Mouse (Mus musculus): Measurements from ENCODE around the gene Arhgap10. TPM values are rescaled to one million over a fixed set of nuclear protein-coding genes. Genes with fewer than 3 reads are reported as not detected.
A peak's percentile ranks its signal among the peaks of the same experiment; 100 is the strongest.

The Arhgap10 gene
- polyA plus RNA-seq, 1 experiment from 2014 or later: 16.0 TPM

DNA sequence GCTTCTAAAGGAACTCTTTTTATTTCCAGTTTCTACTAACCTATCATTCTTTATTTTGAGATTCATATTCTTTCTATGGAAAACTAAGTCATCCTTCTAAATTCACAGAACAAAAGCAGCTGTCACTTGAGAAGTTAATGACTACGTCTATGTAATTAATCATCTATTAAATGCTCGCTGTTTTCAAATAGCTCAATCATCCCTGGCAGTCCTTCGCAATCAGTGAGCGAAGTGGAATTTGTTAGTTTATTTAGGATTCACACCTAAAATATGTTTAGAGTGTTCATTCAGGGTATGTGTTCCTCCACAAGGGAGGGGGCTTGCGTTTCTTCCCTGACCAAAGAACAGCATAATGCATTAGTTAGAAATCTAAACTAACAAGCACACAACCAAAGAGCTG, 156.9 kb downstream of the Arhgap10 start:
- peaks cover 14% of the 10 kb centered on the region; the same call in 1 of the 2 replicates for H3K4me1 ChIP-seq (replicated peaks)
- H3K36me3 ChIP-seq: peaks cover 7% of the 10 kb centered on the region
- no peaks in the 10 kb centered on the region for H3K27me3 ChIP-seq (ENCODE audit: insufficient read depth, poor library complexity, severe bottlenecking)
- no peak for DNase-seq (ENCODE audit: low spot score)
- no peak overlapping the region for H3K27ac ChIP-seq
- WGBS: 72% methylated on average over 5 of the region's 5 CpGs
- no peak overlapping the region for H3K4me3 ChIP-seq
- no peaks in the 10 kb centered on the region for H3K9me3 ChIP-seq

GRCm38 (mm10) chr8:77360423-77360822, 157.3 kb downstream of the Arhgap10 start:
- no peak overlapping the region for H3K27ac ChIP-seq
- H3K36me3 ChIP-seq: peaks cover 7% of the 10 kb centered on the region
- 85% methylated on average over 5 of the region's 5 CpGs for WGBS
- H3K4me3 ChIP-seq: no peak overlapping the region
- H3K9me3 ChIP-seq: no peaks in the 10 kb centered on the region
- DNase-seq (ENCODE audit: low spot score): no peak
- no peaks in the 10 kb centered on the region for H3K27me3 ChIP-seq (ENCODE audit: insufficient read depth, poor library complexity, severe bottlenecking)
- peaks cover 14% of the 10 kb centered on the region; the same call in 1 of the 2 replicates for H3K4me1 ChIP-seq (replicated peaks)

GRCm38 (mm10) chr8:77357126-77357525, 160.6 kb downstream of the Arhgap10 start:
- Histone ChIP-seq H3K27ac (no peak overlapping the region), H3K36me3 (no peaks in the 10 kb centered on the region), H3K9me3 (no peaks in the 10 kb centered on the region), H3K4me1 (replicated peaks) (peaks cover 19% of the 10 kb centered on the region; the same call in 1 of the 2 replicates), H3K4me3 (no peak overlapping the region), H3K27me3 (ENCODE audit: insufficient read depth, poor library complexity, severe bottlenecking) (no peaks in the 10 kb centered on the region)
- no peak for DNase-seq (ENCODE audit: low spot score)
- 76% methylated on average over 8 of the region's 8 CpGs for WGBS

DNA sequence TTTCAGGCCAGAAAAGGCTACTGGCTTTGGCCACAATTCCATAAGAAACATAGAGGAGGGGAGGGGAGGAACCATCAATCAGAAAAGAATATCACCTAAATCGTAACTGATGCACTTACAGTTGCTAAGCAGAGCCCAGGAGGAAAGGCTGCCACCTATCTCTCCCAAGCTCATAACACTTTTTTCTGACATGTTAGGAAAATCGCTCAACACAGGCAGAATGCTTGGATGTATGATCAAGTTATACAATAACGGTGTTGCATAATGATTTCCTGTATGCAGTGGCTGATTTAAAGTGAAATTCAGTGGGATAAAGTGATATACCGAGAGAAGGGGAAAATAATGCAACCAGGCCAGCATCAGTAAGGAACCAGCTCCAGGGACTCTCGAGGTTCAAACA, 162.4 kb downstream of the Arhgap10 start:
- peaks cover 6% of the 10 kb centered on the region for H3K4me1 ChIP-seq (replicated peaks)
- H3K27me3 ChIP-seq (ENCODE audit: insufficient read depth, poor library complexity, severe bottlenecking): no peaks in the 10 kb centered on the region
- no peak overlapping the region for H3K27ac ChIP-seq
- H3K36me3 ChIP-seq: no peaks in the 10 kb centered on the region
- H3K9me3 ChIP-seq: no peaks in the 10 kb centered on the region
- DNase-seq (ENCODE audit: low spot score): no peak
- H3K4me3 ChIP-seq: no peak overlapping the region
- 91% methylated on average over 5 of the region's 5 CpGs for WGBS

GRCm38 (mm10) chr8:77354189-77354588, 163.6 kb downstream of the Arhgap10 start:
- H3K27me3 ChIP-seq (ENCODE audit: insufficient read depth, poor library complexity, severe bottlenecking): no peaks in the 10 kb centered on the region
- H3K4me3 ChIP-seq: no peak overlapping the region
- H3K9me3 ChIP-seq: no peaks in the 10 kb centered on the region
- H3K36me3 ChIP-seq: no peaks in the 10 kb centered on the region
- peaks cover 14% of the 10 kb centered on the region for H3K4me1 ChIP-seq (replicated peaks)
- no peak for DNase-seq (ENCODE audit: low spot score)
- H3K27ac ChIP-seq: no peak overlapping the region
- 78% methylated on average over 1 of the region's 1 CpGs for WGBS

- no peaks in the 10 kb centered on the region for H3K27me3 ChIP-seq (ENCODE audit: insufficient read depth, poor library complexity, severe bottlenecking)
- H3K36me3 ChIP-seq: no peaks in the 10 kb centered on the region
- no peaks in the 10 kb centered on the region for H3K9me3 ChIP-seq
- H3K4me3 ChIP-seq: no peak overlapping the region
- no peak for DNase-seq (ENCODE audit: low spot score)
- 81% methylated on average over 9 of the region's 9 CpGs for WGBS
- no peak overlapping the region for H3K27ac ChIP-seq
- peaks cover 21% of the 10 kb centered on the region for H3K4me1 ChIP-seq (replicated peaks)
Measured at GRCm38 (mm10) chr8:77351177-77351860, 166.4 kb downstream of the Arhgap10 start.

GRCm38 (mm10) chr8:77350121-77350777, 167.5 kb downstream of the Arhgap10 start:
- DNase-seq (ENCODE audit: low spot score): no peak
- H3K27ac ChIP-seq: no peak overlapping the region
- peaks cover 21% of the 10 kb centered on the region for H3K4me1 ChIP-seq (replicated peaks)
- no peaks in the 10 kb centered on the region for H3K9me3 ChIP-seq
- no peak overlapping the region for H3K4me3 ChIP-seq
- H3K27me3 ChIP-seq (ENCODE audit: insufficient read depth, poor library complexity, severe bottlenecking): no peaks in the 10 kb centered on the region
- WGBS: 87% methylated on average over 4 of the region's 4 CpGs
- no peaks in the 10 kb centered on the region for H3K36me3 ChIP-seq

DNA sequence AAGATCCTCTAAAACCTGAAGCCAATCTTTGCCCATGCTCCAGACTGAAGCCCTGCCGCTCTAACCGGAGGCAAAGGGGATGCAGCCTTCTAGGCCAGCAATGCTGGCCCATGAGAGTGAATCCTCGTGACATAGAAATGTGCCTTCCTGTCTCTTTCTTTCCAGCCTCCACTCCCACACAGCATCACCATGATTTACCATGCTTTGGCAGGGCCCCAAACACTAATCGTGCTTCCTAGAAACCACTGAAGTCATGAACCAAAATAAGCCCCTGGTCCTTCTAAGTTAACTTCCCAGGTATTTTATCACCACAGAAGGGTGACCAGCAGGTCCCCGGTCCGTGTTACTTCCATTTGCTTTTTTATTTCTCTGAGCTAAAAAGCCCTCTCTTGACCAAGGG, 173.8 kb downstream of the Arhgap10 start:
- Histone ChIP-seq H3K4me3 (no peak overlapping the region), H3K9me3 (no peaks in the 10 kb centered on the region), H3K27me3 (ENCODE audit: insufficient read depth, poor library complexity, severe bottlenecking) (no peaks in the 10 kb centered on the region), H3K36me3 (peaks cover 4% of the 10 kb centered on the region; the same call in 1 of the 2 replicates), H3K27ac (no peak overlapping the region), H3K4me1 (replicated peaks) (peaks cover 37% of the 10 kb centered on the region)
- WGBS: 91% methylated on average over 6 of the region's 6 CpGs
- DNase-seq (ENCODE audit: low spot score): no peak

- H3K9me3 ChIP-seq: no peaks in the 10 kb centered on the region
- DNase-seq (ENCODE audit: low spot score): no peak
- H3K27me3 ChIP-seq (ENCODE audit: insufficient read depth, poor library complexity, severe bottlenecking): no peaks in the 10 kb centered on the region
- no peak overlapping the region for H3K4me3 ChIP-seq
- peaks cover 33% of the 10 kb centered on the region for H3K4me1 ChIP-seq (replicated peaks)
- no peak overlapping the region for H3K27ac ChIP-seq
- 95% methylated on average over 3 of the region's 3 CpGs for WGBS
- peaks cover 4% of the 10 kb centered on the region; the same call in 1 of the 2 replicates for H3K36me3 ChIP-seq
Measured at GRCm38 (mm10) chr8:77343335-77343734, 174.4 kb downstream of the Arhgap10 start.

DNA sequence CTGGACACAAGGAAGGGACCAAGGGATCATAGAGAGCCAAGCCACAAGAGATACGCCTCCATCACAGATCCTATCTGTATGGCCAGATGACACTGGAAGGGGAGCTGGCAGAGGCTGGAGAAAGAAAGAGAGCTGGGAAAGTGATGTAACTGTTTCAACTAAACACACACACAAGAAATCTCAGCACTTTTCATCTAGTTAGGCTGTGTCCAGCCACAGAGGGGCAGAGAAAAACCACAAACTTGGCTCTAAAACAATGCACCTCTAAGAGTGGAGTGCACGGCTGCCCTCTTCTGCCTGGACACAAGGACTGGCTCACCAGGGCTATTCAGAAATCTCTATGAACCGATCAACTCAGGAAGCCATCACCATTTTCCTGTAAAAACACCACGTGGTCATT, 175.6 kb downstream of the Arhgap10 start:
- Histone ChIP-seq H3K27ac (peak overlapping the region; percentile 80; the same call in 1 of the 2 replicates), H3K4me3 (no peak overlapping the region), H3K4me1 (replicated peaks) (peaks cover 39% of the 10 kb centered on the region), H3K27me3 (ENCODE audit: insufficient read depth, poor library complexity, severe bottlenecking) (no peaks in the 10 kb centered on the region), H3K36me3 (peaks cover 4% of the 10 kb centered on the region; the same call in 1 of the 2 replicates), H3K9me3 (no peaks in the 10 kb centered on the region)
- 71% methylated on average over 4 of the region's 4 CpGs for WGBS
- no peak for DNase-seq (ENCODE audit: low spot score)

DNA sequence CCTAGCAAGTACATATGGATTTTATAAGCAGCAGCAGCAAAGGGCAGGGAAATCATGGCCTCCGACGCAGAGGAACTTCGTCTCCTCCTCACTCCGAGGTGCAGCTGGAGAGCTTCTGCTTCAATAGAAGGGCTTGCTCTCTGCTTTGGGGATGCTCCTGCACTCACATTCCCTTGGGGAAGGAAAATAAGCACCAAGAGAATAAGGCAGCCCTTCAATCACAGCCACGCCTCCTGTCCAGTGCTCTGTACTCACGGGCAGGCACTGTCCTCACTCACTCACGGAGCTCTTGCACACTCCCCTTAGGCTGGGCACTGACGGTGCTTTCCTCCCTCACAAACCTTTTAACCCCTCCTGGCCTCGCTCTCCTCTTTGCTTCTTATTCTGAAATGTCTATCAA, 176.4 kb downstream of the Arhgap10 start:
- H3K9me3 ChIP-seq: no peaks in the 10 kb centered on the region
- peaks cover 4% of the 10 kb centered on the region; the same call in 1 of the 2 replicates for H3K36me3 ChIP-seq
- H3K27me3 ChIP-seq (ENCODE audit: insufficient read depth, poor library complexity, severe bottlenecking): no peaks in the 10 kb centered on the region
- peaks cover 40% of the 10 kb centered on the region for H3K4me1 ChIP-seq (replicated peaks)
- H3K4me3 ChIP-seq: no peak overlapping the region
- 36% methylated on average over 9 of the region's 9 CpGs for WGBS
- peak overlapping the region; percentile 80 for H3K27ac ChIP-seq
- peak; percentile 16 for DNase-seq (ENCODE audit: low spot score)

- Histone ChIP-seq H3K4me3 (no peak overlapping the region), H3K27me3 (ENCODE audit: insufficient read depth, poor library complexity, severe bottlenecking) (no peaks in the 10 kb centered on the region), H3K9me3 (no peaks in the 10 kb centered on the region), H3K27ac (peak overlapping the region; percentile 84), H3K4me1 (replicated peaks) (peaks cover 40% of the 10 kb centered on the region), H3K36me3 (peaks cover 4% of the 10 kb centered on the region; the same call in 1 of the 2 replicates)
- 60% methylated on average over 6 of the region's 6 CpGs for WGBS
- DNase-seq (ENCODE audit: low spot score): peak; percentile 40
Measured at GRCm38 (mm10) chr8:77340046-77340747, 177.6 kb downstream of the Arhgap10 start.

DNA sequence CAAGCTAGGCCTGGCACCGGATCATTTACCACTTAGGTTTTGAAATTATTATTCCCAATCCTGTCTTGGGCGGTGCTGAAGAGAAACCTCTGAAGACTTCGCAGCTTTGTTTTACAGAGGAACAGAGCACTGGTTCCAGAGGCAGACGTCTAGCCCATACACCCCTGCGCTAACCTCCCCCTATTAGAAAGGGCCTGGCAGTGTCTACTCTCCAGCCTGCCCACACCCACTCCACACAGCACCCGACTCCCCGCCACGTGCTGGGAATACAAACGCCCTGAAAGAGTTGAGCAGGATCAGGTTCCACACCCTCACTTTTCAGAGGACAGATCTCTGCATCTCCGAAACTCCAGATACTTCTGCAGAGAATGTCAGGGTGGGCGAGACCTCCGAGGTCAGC, 180.5 kb downstream of the Arhgap10 start:
- Histone ChIP-seq H3K9me3 (no peaks in the 10 kb centered on the region), H3K4me3 (no peak overlapping the region), H3K27ac (peak overlapping the region; percentile 64), H3K27me3 (ENCODE audit: insufficient read depth, poor library complexity, severe bottlenecking) (no peaks in the 10 kb centered on the region), H3K36me3 (no peaks in the 10 kb centered on the region), H3K4me1 (replicated peaks) (peaks cover 40% of the 10 kb centered on the region)
- DNase-seq (ENCODE audit: low spot score): no peak
- 79% methylated on average over 12 of the region's 12 CpGs for WGBS

Data from hindbrain, embryonic 10.5 days (tissue).